Mouse (Mus musculus) lung, postnatal 0 days (tissue): ENCODE results near the gene Rbm38. TPM values are rescaled to one million over a fixed set of nuclear protein-coding genes. Genes with fewer than 3 reads are reported as not detected.

Source experiments
- ATAC-seq: fragments of 200-750 bp; cut with Nextera tagmentation; 2 replicates; pipeline ENCODE4 v1.8.0; 2017; ENCODE audit warnings: moderate library complexity
- DNase-seq: peaks from one replicate; pipeline ENCODE4 v3.0.0-alpha.2; 2016; ENCODE audit warnings: low spot score
- H3K27ac ChIP-seq: fragments of 300-500 bp; sonication (generic); 2 replicates; pipeline ENCODE4 v1.5.1; 2014; ENCODE audit warnings: antibody characterized with exemption, mild to moderate bottlenecking, low read length, mixed read lengths
- H3K27me3 ChIP-seq: fragments of 300-500 bp; sonication (generic); replicated peaks from 2 replicates; pipeline ENCODE4 v1.6.1; 2014; ENCODE audit warnings: low read length, mixed read lengths; ENCODE audit not compliant: insufficient read depth
- H3K36me3 ChIP-seq: fragments of 300-500 bp; sonication (generic); 2 replicates; pipeline ENCODE4 v1.6.1; 2014; ENCODE audit warnings: low read length, mixed read lengths; ENCODE audit not compliant: insufficient read depth
- H3K4me1 ChIP-seq: fragments of 300-500 bp; sonication (generic); 2 replicates; pipeline ENCODE4 v1.6.1; 2014; ENCODE audit warnings: antibody characterized with exemption, low read depth, low read length, mixed read lengths; ENCODE audit not compliant: insufficient read depth
- H3K4me2 ChIP-seq: fragments of 300-500 bp; sonication (generic); replicated peaks from 2 replicates; pipeline ENCODE4 v1.6.1; 2014; ENCODE audit warnings: low read depth, mild to moderate bottlenecking, low read length, moderate library complexity, mixed read lengths
- H3K4me3 ChIP-seq: fragments of 300-500 bp; sonication (generic); 2 replicates; pipeline ENCODE4 v1.5.1; 2014; ENCODE audit warnings: low read depth, low read length
- H3K9ac ChIP-seq: fragments of 300-500 bp; sonication (generic); replicated peaks from 2 replicates; pipeline ENCODE4 v1.6.1; 2014; ENCODE audit warnings: low read depth, mild to moderate bottlenecking
- H3K9me3 ChIP-seq: fragments of 300-500 bp; sonication (generic); 2 replicates; pipeline ENCODE4 v1.6.1; 2016; ENCODE audit warnings: low read length, mixed read lengths
- CTCF ChIP-seq: IDR thresholded peaks from 2 replicates; pipeline ENCODE4 v1.5.1; 2016; ENCODE audit warnings: antibody characterized with exemption, mild to moderate bottlenecking
- EP300 ChIP-seq: IDR thresholded peaks from 2 replicates; pipeline ENCODE4 v1.6.1; 2016; ENCODE audit warnings: antibody characterized with exemption, mild to moderate bottlenecking, control low read depth
- WGBS: fragments of 180-500 bp; shearing (Covaris S2); extraction: QIAGEN DNeasy Blood & Tissue Kit; methylation state at CpG from one replicate; pipeline ENCODE4 v1.1.7; 2014; 5-methylcytosine and 5-hydroxymethylcytosine counted together
- polyA plus RNA-seq: library from polyadenylated mRNA; unstranded; fragments of >200 nt; fragmentation: Nextera tagmentation; extraction: Ambion mirVana; gene quantifications from 2 replicates; pipeline ENCODE4 v1.2.1, GENCODE M21; 2015

The Rbm38 gene
- polyA plus RNA-seq, 1 experiment from 2014 or later: 15.2 TPM

- DNase-seq (peak; percentile 96), ATAC-seq (peak; percentile 89)
- WGBS: under 1% methylated on average over 20 of the region's 29 CpGs
- no peak overlapping the region for H3K27ac ChIP-seq
- H3K27me3 ChIP-seq: no peaks in the 10 kb centered on the region
- H3K9me3 ChIP-seq: no peaks in the 10 kb centered on the region
- peak overlapping the region; percentile 25 for H3K4me3 ChIP-seq
- H3K36me3 ChIP-seq: peaks cover 2% of the 10 kb centered on the region; the same call in 1 of the 2 replicates
- no peak for TF ChIP-seq EP300
- TF ChIP-seq CTCF: no peak
- peak overlapping the region; percentile 63 for H3K4me2 ChIP-seq
- H3K4me1 ChIP-seq: peaks cover 17% of the 10 kb centered on the region; the same call in 1 of the 2 replicates
- no peak overlapping the region for H3K9ac ChIP-seq
These were observed 508 bp upstream of the Rbm38 start for GRCm38 (mm10) chr2:173019790-173020189.

DNA sequence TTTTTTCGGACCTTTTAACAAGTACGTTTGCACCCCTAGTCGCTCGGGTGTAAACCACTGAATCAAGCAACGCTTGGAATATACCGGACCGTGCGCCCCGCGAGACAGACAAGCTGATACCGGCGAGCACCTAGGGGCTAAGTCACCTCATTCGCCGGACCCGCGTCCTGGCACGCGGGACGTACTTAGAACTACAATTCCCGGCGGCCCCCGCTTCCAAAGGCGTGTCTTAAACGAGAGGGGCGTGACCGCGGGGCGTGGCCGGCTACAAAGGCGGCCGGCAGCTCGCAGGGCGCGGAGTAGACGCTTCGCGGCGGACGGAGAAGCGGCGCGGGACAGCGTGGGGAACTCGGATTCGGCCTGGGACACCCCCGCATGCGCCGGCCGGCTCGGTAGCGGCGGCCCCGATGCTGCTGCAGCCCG is 1.3 kb downstream of the Rbm38 start:
- peaks cover 18% of the 10 kb centered on the region for H3K4me1 ChIP-seq
- H3K36me3 ChIP-seq: no peaks in the 10 kb centered on the region
- peak overlapping the region; percentile 77 for H3K4me3 ChIP-seq
- H3K27ac ChIP-seq: no peak overlapping the region
- H3K4me2 ChIP-seq: peak overlapping the region; percentile 94
- 1% methylated on average over 40 of the region's 54 CpGs for WGBS
- H3K27me3 ChIP-seq: no peaks in the 10 kb centered on the region
- peak overlapping the region; percentile 34 for H3K9ac ChIP-seq
- peak; percentile 83 for ATAC-seq
- TF ChIP-seq CTCF: no peak
- no peak for TF ChIP-seq EP300
- H3K9me3 ChIP-seq: no peaks in the 10 kb centered on the region
- DNase-seq: peak; percentile 93

DNA sequence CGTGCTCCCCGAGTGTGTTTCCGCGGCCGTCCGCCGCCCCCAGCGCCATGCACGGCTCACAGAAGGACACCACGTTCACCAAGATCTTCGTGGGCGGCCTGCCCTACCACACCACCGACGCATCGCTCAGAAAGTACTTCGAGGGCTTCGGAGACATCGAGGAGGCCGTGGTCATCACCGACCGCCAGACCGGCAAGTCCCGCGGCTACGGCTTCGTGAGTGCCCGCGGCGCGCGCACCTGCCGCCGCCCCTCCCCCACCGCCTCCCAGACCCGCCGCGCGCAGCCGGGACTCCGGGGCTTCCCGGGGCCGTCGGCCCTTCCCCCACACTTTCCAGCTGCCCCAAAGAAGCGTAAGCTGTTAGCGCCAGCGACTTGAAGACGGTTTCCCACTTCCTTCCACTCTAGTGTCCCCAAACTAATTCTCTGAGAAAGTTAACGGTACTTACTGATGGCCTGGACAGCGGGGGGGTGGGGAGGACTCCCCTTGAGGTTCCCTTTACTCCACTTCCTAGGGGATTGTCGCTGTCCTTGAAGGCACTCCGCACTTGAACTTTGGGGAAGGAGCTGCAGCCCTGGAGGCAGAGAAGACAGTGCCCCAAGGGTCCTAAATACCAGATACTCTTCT is 1.9 kb downstream of the Rbm38 start:
- H3K4me3 ChIP-seq: peak overlapping the region; percentile 77
- H3K36me3 ChIP-seq: no peaks in the 10 kb centered on the region
- WGBS: 2% methylated on average over 17 of the region's 51 CpGs
- peak overlapping the region; percentile 34 for H3K9ac ChIP-seq
- TF ChIP-seq CTCF (no peak), EP300 (no peak)
- H3K27ac ChIP-seq: no peak overlapping the region
- ATAC-seq (peak; percentile 25), DNase-seq (peak; percentile 38)
- peak overlapping the region; percentile 94 for H3K4me2 ChIP-seq
- H3K4me1 ChIP-seq: peaks cover 24% of the 10 kb centered on the region
- H3K9me3 ChIP-seq: no peaks in the 10 kb centered on the region
- H3K27me3 ChIP-seq: no peaks in the 10 kb centered on the region

- Histone ChIP-seq H3K36me3 (no peaks in the 10 kb centered on the region), H3K27ac (no peak overlapping the region), H3K27me3 (no peaks in the 10 kb centered on the region), H3K4me3 (peak overlapping the region; percentile 77), H3K4me1 (peaks cover 26% of the 10 kb centered on the region), H3K4me2 (peak overlapping the region; percentile 94), H3K9ac (no peak overlapping the region), H3K9me3 (no peaks in the 10 kb centered on the region)
- TF ChIP-seq EP300 (no peak), CTCF (no peak)
- no peak for ATAC-seq
- 50% methylated on average over 10 of the region's 10 CpGs for WGBS
- no peak for DNase-seq
These were observed 2.5 kb downstream of the Rbm38 start for GRCm38 (mm10) chr2:173022813-173023212.

DNA sequence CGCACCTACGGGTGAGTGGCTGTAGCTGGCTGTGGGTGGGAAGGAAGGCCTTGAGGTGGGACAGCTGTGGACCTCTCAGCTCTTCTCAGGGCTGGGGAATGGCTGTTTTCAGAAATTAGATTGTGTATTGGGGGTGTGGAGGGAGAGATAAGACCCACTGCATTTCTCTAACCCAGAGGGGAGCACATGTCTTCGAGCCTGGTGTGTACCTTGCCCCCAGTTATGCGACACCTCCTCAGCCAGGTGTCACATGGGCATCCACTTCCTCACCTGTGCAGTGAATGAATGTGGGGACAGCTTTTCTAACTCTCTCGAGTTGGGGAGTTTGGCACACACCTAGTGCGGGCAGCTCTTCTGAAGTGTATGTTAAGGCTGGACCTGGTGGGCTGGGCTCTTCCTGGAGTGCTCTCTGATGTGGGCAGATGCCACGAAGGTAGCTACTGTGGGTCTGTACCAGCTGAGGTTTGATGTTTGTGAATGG is 3.1 kb downstream of the Rbm38 start:
- Histone ChIP-seq H3K27me3 (no peaks in the 10 kb centered on the region), H3K9ac (no peak overlapping the region), H3K9me3 (no peaks in the 10 kb centered on the region), H3K36me3 (no peaks in the 10 kb centered on the region), H3K4me2 (peak overlapping the region; percentile 94), H3K4me1 (peaks cover 27% of the 10 kb centered on the region), H3K4me3 (no peak overlapping the region; the same call in 1 of the 2 replicates), H3K27ac (no peak overlapping the region)
- no peak for ATAC-seq
- WGBS: 56% methylated on average over 7 of the region's 7 CpGs
- TF ChIP-seq CTCF (no peak), EP300 (no peak)
- no peak for DNase-seq

DNA sequence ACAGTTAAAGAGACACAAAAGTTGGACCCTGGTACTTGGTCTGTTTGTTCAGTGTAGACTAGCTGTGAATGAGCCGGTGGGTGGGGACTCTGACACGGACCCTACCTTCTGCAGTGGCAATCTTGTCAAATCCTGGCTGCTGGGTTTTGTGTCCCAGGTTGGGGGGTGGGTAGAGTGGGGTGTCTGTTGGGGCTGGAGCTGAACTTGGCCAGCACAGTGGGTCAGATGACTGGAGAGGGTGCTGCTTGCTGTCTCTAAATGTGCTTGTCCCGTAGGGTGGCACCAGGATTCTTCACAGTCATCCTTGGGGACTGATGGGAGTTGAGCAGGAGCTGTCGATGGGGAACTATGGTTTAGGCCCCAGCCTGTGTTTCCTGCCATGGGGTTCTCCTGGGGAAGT is 3.7 kb downstream of the Rbm38 start:
- H3K27ac ChIP-seq: no peak overlapping the region
- ATAC-seq (no peak), DNase-seq (no peak)
- no peak overlapping the region for H3K9ac ChIP-seq
- no peak for TF ChIP-seq EP300
- TF ChIP-seq CTCF: no peak
- no peaks in the 10 kb centered on the region for H3K27me3 ChIP-seq
- no peaks in the 10 kb centered on the region for H3K36me3 ChIP-seq
- no peak overlapping the region for H3K4me2 ChIP-seq
- H3K9me3 ChIP-seq: no peaks in the 10 kb centered on the region
- peaks cover 29% of the 10 kb centered on the region for H3K4me1 ChIP-seq
- WGBS: 65% methylated on average over 4 of the region's 4 CpGs
- H3K4me3 ChIP-seq: no peak overlapping the region
